Comparison of ENCODE assay signal across 8 mouse cellular contexts in the genomic region with DNA sequence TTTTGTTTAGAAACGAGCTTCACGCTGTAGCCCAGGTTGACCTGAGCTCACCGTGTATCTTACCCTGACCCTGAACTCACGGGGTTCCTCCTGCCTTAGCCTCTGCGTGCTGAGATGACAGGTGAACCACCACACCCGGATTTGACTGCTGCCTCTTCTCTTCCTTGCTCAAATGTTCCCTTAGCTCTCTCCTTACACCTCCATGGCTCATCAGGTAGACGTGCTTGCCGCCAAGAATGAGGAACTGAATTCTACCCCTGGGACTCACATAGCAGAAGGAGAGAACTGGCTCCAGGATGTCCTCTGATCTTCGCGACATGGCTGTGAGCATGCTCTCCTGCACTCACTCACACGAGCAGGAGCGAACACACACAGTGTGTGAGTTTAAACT. TPM values are rescaled to one million over a fixed set of nuclear protein-coding genes. Genes with fewer than 3 reads are reported as not detected.
DNase-seq lines count a peak whose midpoint lies in the region; ATAC-seq and TF ChIP-seq lines count a peak whose summit lies in the region.

No protein-coding gene starts in this region.

- H3K27me3 ChIP-seq in cerebellum, adult 2 months (ENCODE audit: control insufficient read depth, insufficient read depth, low read length), result no peaks in the 10 kb centered on the region
- H3K27me3 ChIP-seq in midbrain, embryonic 16.5 days (ENCODE audit: control insufficient read depth, insufficient read depth, low read depth, low read length), result no peaks in the 10 kb centered on the region
- H3K27me3 ChIP-seq in midbrain, embryonic 10.5 days (ENCODE audit: low read depth, poor library complexity, severe bottlenecking), result peaks cover 24% of the 10 kb centered on the region
- peaks cover 15% of the 10 kb centered on the region for H3K27me3 ChIP-seq in limb, embryonic 13.5 days
- H3K27me3 ChIP-seq in stomach, postnatal 0 days (ENCODE audit: control insufficient read depth, insufficient read depth, low read length), result no peaks in the 10 kb centered on the region

- no peak overlapping the region for H3K9ac ChIP-seq in midbrain, embryonic 16.5 days (ENCODE audit: low read depth, low read length)
- H3K9ac ChIP-seq in limb, embryonic 13.5 days, result no peak overlapping the region
- no peak overlapping the region for H3K9ac ChIP-seq in stomach, postnatal 0 days (ENCODE audit: low read length)

- ATAC-seq in midbrain, embryonic 16.5 days, result no peak
- no peak for ATAC-seq in limb, embryonic 13.5 days (ENCODE audit: low FRiP score, low read depth)
- no peak for ATAC-seq in stomach, postnatal 0 days (ENCODE audit: low FRiP score, low TSS enrichment)

- H3K9me3 ChIP-seq in midbrain, embryonic 16.5 days (replicated peaks; ENCODE audit: control insufficient read depth, low read length, poor library complexity, severe bottlenecking), result no peaks in the 10 kb centered on the region
- H3K9me3 ChIP-seq in midbrain, embryonic 10.5 days (replicated peaks), result no peaks in the 10 kb centered on the region
- no peaks in the 10 kb centered on the region for H3K9me3 ChIP-seq in limb, embryonic 13.5 days
- 0 out of 2 replicates have a peak, but pooled peaks cover 3% of the 10 kb centered on the region for H3K9me3 ChIP-seq in stomach, postnatal 0 days (ENCODE audit: control insufficient read depth, low read length)

- DNase-seq in cerebellum, adult 2 months, result no peak
- DNase-seq in cerebellum, adult 8-10 months, result no peak
- DNase-seq in midbrain, embryonic 10.5 days (ENCODE audit: low spot score), result no peak
- DNase-seq in stomach, postnatal 0 days (ENCODE audit: low spot score), result no peak
- DNase-seq in yolk sac, embryonic 10.5 days (ENCODE audit: low spot score), result no peak
- no peak for DNase-seq in adrenal gland, adult 18-20 months (ENCODE audit: low spot score in 2 of 2)

- peaks cover 16% of the 10 kb centered on the region; the same call in 1 of the 2 replicates for H3K4me1 ChIP-seq in cerebellum, adult 2 months (ENCODE audit: control insufficient read depth, insufficient read depth, low read length)
- 0 out of 2 replicates have a peak, but pooled peaks cover 3% of the 10 kb centered on the region for H3K4me1 ChIP-seq in midbrain, embryonic 16.5 days (ENCODE audit: control insufficient read depth, insufficient read depth, low read length)
- peaks cover 9% of the 10 kb centered on the region for H3K4me1 ChIP-seq in midbrain, embryonic 10.5 days
- peaks cover 17% of the 10 kb centered on the region for H3K4me1 ChIP-seq in limb, embryonic 13.5 days
- no peaks in the 10 kb centered on the region; the same call in 1 of the 2 replicates for H3K4me1 ChIP-seq in stomach, postnatal 0 days (replicated peaks; ENCODE audit: control insufficient read depth, insufficient read depth)

- H3K4me3 ChIP-seq in cerebellum, adult 2 months (replicated peaks; ENCODE audit: insufficient read depth, low read depth, low read length), result peak overlapping the region; percentile 50
- no peak overlapping the region for H3K4me3 ChIP-seq in midbrain, embryonic 16.5 days (ENCODE audit: low read depth, low read length)
- no peak overlapping the region; the same call in 1 of the 2 replicates for H3K4me3 ChIP-seq in midbrain, embryonic 10.5 days
- H3K4me3 ChIP-seq in limb, embryonic 13.5 days, result peak overlapping the region; percentile 16
- H3K4me3 ChIP-seq in stomach, postnatal 0 days (ENCODE audit: low read depth, low read length), result no peak overlapping the region

- H3K36me3 ChIP-seq in midbrain, embryonic 16.5 days (ENCODE audit: control insufficient read depth, insufficient read depth, low read length), result no peaks in the 10 kb centered on the region
- no peaks in the 10 kb centered on the region for H3K36me3 ChIP-seq in midbrain, embryonic 10.5 days
- no peaks in the 10 kb centered on the region for H3K36me3 ChIP-seq in limb, embryonic 13.5 days
- H3K36me3 ChIP-seq in stomach, postnatal 0 days (ENCODE audit: control insufficient read depth, insufficient read depth, low read length), result no peaks in the 10 kb centered on the region

- TF ChIP-seq EP300 in stomach, postnatal 0 days (optimal IDR thresholded peaks at IDR 0.05), result no peak

- peak overlapping the region; percentile 25; the same call in 1 of the 2 replicates for H3K4me2 ChIP-seq in midbrain, embryonic 16.5 days (ENCODE audit: low read length)
- H3K4me2 ChIP-seq in limb, embryonic 13.5 days (replicated peaks), result peak overlapping the region; percentile 52
- H3K4me2 ChIP-seq in stomach, postnatal 0 days (replicated peaks; ENCODE audit: low read depth), result peak overlapping the region; percentile 46

- TF ChIP-seq CTCF in cerebellum, adult 2 months (IDR thresholded peaks at IDR 0.05; ENCODE audit: borderline replicate concordance, insufficient read depth, low read depth, low read length), result no peak
- no peak for TF ChIP-seq CTCF in stomach, postnatal 0 days (IDR thresholded peaks at IDR 0.05; ENCODE audit: low read depth)

- TF ChIP-seq POLR2A in cerebellum, adult 2 months (IDR thresholded peaks at IDR 0.05; ENCODE audit: borderline replicate concordance, insufficient read depth, low read length), result 0 out of 2 replicates have a peak, but pooled peaks have one; percentile 24

- H3K27ac ChIP-seq in cerebellum, adult 2 months (ENCODE audit: insufficient read depth, low read length), result peak overlapping the region; percentile 78
- H3K27ac ChIP-seq in midbrain, embryonic 16.5 days (ENCODE audit: low read length), result no peak overlapping the region
- H3K27ac ChIP-seq in midbrain, embryonic 10.5 days (replicated peaks), result no peak overlapping the region
- H3K27ac ChIP-seq in limb, embryonic 13.5 days, result no peak overlapping the region
- no peak overlapping the region for H3K27ac ChIP-seq in stomach, postnatal 0 days (replicated peaks)

- 9% methylated on average over 12 of the region's 12 CpGs for WGBS in cerebellum, adult 2 months
- 48% methylated on average over 12 of the region's 12 CpGs for WGBS in midbrain, embryonic 16.5 days
- WGBS in midbrain, embryonic 10.5 days, result 36% methylated on average over 12 of the region's 12 CpGs
- 20% methylated on average over 12 of the region's 12 CpGs for WGBS in limb, embryonic 13.5 days
- 16% methylated on average over 12 of the region's 12 CpGs for WGBS in stomach, postnatal 0 days

RNA-seq across cellular contexts. Expression of a gene that starts 55.3 kb away (rescaled TPM):
- polyA plus RNA-seq in cerebellum, adult 2 months (2012; rRNA removed), result 35.9 and 42.3 TPM in 2 replicates
- 36.6 and 44.6 TPM in 2 replicates for polyA plus RNA-seq in midbrain, embryonic 16.5 days (2015; fragmentation: Nextera tagmentation; extraction: Ambion mirVana)
- polyA plus RNA-seq in midbrain, embryonic 10.5 days (2016; fragmentation: Nextera tagmentation; extraction: Ambion mirVana), result 63.8 and 73.3 TPM in 2 replicates
- polyA plus RNA-seq in limb, embryonic 13.5 days (2015; fragmentation: Nextera tagmentation; extraction: Ambion mirVana), result 48.3 and 53.8 TPM in 2 replicates
- polyA plus RNA-seq in stomach, postnatal 0 days (2015; fragmentation: Nextera tagmentation; extraction: Ambion mirVana), result 8.0 and 8.3 TPM in 2 replicates
- 10 to 100 TPM; 17.7 to 51.9 TPM for total RNA-seq in adrenal gland, adult 18-20 months (2021)

Comparison
In these comparisons a context has a peak if more than half of its experiments do, and no peak if none do; other contexts are left out.
1. H3K4me3 ChIP-seq: peak in cerebellum, adult 2 months (single experiment) and limb, embryonic 13.5 days (single experiment); none in midbrain, embryonic 16.5 days (single experiment), midbrain, embryonic 10.5 days (single experiment) and stomach, postnatal 0 days (single experiment).
2. Peak in every context shown above with its lines, with median percentiles within 50 percentile points of each other: H3K4me2 ChIP-seq.